Mouse (Mus musculus) gastrocnemius, postnatal 10 days (tissue): ENCODE results near the gene Frs3. TPM values are rescaled to one million over a fixed set of nuclear protein-coding genes. Genes with fewer than 3 reads are reported as not detected.
A peak's percentile ranks its signal among the peaks of the same experiment; 100 is the strongest.
"Not testable (repeated sequence)": the region's sequence is repeated elsewhere in the genome, so short reads cannot be mapped to it uniquely, and the experiment has no call there.

Experiments
- DNase-seq: peaks from one replicate; pipeline ENCODE4 v3.0.0; 2021; ENCODE audit warnings: mixed read lengths
- long read RNA-seq, 2 experiments: library from polyadenylated mRNA; stranded (forward); transcript quantifications; one replicate each; pipeline ENCODE4 v2.0.0; 2021
- total RNA-seq, 2 experiments: library from RNA; stranded (reverse); gene quantifications; 2 replicates each; pipeline ENCODE4 v1.2.3; 2021

The Frs3 gene
- 1 to 10 TPM; 3.5 to 3.9 TPM for total RNA-seq
- long read RNA-seq, experiment 1, transcript Frs3-201 (7 exons, 2,144 nt) = major isoform, 9 of 13 reads
- long read RNA-seq, experiment 1, partial matches to known transcripts = 0 of 13 reads
- long read RNA-seq, experiment 1, other reads (novel, unspliced or antisense) = 4 of 13 reads
- long read RNA-seq, experiment 2, transcript Frs3-201 (7 exons, 2,144 nt) = major isoform, 6 of 7 reads
- long read RNA-seq, experiment 2, partial matches to known transcripts = 0 of 7 reads
- long read RNA-seq, experiment 2, other reads (novel, unspliced or antisense) = 1 of 7 reads

DNA sequence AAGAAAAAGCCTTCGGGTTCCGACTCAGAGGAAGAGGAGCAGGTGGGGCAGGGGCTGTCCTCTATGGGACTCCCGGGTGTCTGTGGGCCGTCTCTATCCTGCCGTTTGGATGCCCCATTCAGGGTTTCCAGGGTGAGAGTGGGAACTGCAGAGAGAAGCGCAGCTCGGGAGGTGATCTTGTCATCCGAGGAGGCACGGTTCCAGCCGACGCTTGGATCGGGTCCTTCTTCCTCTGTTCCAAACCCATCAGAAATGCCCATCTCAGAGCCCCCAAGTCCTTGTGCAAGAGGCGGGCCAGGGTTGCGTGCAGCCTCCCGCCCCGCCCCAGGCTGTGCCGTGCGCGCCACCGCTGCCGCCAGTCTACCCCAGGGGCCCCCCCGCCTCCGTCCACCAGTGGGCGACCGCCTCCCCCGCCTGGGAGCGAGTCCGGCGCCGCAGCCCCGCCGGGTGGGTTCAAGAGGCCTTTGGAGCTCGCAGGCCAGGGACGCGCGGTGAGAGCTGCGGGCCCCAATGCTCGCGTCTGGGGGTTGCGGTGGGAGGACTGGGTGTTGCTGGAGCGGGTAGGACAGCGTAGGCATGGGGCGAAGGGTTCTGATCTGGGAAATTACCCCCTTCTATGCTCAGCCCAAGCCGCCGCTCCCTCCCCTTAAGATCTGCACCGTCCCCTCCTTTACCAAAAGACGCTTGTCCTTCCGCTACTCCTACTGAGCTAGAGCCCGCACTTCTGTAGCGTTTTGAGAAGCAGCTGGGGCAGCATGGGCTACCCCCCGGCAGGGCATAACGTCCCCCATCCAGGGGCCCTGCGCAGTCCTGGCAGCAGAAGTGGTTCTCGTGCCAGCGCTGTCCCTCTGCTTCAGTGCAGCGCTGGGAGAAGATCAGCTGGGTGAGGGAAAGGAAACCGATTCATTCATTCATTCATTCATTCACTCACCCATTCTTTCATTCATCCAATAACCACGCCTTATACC lies at the start of gene Frs3:
TSS of gene Frs3 (plus strand) at position 423 of the 968 bp plus-strand sequence.
- peak; percentile 72 for DNase-seq

DNA sequence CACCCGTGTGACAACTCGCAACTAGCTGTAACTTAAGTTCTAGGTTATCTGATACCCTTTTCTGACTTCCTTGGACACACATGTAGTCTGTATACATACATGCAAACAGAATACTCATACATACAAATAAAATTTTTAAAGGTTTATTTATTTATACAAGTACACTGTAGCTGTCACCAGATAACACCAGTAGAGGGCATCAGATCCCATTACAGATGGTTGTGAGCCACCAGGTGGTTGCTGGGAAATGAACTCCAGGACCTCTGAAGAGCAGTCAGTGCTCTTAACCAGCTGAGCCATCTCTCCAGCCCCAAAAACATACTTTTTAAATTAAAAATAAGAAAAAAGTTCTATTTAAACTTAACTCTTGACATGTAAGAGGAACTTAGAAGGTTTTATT lies 45.8 kb upstream of the Frs3 start:
- DNase-seq = no peak

DNA sequence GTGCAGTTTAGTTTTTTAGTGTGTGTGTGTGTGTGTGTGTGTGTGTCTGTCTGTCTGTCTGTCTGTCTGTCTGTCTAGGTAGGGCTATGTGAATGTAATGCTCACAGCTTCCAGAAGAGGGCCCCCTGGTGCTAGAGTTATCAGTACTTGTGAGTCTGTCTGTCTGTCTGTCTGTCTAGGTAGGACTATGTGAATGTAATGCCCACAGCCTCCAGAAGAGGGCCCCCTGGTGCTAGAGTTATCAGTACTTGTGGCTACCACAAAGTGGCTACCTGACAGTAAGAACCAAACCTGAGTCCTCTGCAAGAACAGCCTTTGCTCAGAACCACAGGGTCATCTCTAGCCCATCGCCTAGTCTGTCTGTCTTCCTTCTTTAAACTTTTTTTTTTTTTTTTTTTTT lies 42.1 kb upstream of the Frs3 start:
- DNase-seq = peak; percentile 67

GRCm38 (mm10) chr17:47648966-47649365 lies 39.9 kb upstream of the Frs3 start:
- no peak for DNase-seq

DNA sequence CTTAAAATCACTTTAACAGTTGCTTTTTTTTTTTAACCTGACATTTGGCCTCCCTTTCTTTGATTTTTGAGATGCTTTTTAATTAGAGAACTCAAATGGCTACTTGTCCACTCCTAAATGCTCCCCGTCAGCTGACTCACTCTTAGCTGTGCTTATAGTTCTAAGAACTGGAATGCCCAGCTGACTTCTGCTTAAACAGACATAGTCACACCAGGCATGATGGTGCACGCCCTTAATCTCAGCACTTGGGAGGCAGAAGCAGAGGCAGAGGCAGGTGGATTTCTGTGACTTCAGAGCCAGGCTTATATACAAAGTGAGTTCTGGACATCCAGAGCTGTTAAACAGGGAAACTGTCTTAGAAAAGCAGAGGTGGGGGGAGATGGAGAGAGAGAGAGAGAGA lies 36.9 kb upstream of the Frs3 start:
- DNase-seq = no peak

DNA sequence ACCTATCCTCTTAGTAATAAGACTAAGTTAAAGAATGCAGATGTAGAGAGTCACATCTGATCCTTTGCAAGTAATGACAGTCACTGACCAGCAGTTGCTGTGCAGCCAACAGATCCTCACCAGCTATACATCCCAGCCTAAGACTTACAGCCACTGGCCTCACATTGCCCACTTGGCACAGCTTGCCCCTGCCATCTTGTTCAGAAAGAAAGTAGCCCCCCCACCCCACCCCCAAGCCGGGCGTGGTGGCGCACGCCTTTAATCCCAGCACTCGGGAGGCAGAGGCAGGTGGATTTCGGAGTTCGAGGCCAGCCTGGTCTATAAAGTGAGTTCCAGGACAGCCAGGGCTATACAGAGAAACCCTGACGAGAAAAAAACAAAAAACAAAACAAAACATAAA lies 34.5 kb upstream of the Frs3 start:
- DNase-seq = not testable (repeated sequence)

DNA sequence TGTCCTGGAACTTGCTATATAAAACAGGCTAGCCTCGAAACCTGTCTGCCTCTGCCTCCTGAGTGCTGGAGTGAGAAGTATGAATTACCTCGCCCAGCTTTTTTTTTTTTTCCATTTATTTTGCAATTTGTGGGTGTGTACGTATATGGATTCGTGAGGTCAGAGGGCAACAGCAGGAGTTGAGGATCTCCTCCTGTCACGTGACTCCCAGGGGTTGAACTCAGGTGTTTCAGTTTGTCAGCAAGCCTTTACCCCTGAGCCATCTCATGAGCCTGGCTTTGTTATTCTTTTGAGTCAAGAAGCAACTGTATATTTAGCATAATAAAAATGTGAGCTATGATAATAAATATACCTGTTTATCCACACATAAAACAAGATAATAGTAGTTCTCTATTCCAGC lies 33.1 kb upstream of the Frs3 start:
- no peak for DNase-seq

GRCm38 (mm10) chr17:47657901-47658300 lies 30.9 kb upstream of the Frs3 start:
- no peak for DNase-seq

DNA sequence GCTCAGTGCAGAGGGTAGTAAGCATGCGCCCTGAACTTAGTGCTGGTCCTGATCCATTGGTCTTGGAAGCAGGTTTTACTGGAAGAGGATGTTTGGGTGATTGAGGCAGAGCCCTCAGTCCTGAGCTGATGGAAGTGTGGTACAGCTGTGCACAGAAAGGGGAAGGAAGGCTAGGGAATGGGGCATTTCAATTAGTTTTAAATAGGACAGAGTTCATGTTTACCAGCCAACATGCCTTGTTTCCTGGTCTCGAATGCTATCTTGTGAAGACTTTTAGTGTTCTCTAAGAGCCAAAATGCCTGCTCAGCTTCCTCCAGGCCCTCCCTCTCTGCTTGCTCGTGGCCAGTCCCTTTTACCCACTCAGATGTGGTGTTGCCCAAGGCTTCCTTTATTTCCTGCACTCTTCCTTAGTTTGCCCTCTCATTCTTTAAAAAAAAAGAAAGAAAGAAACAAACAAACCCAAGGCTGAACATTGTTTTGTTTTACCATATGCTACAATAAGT lies 30.0 kb upstream of the Frs3 start:
- DNase-seq = no peak

DNA sequence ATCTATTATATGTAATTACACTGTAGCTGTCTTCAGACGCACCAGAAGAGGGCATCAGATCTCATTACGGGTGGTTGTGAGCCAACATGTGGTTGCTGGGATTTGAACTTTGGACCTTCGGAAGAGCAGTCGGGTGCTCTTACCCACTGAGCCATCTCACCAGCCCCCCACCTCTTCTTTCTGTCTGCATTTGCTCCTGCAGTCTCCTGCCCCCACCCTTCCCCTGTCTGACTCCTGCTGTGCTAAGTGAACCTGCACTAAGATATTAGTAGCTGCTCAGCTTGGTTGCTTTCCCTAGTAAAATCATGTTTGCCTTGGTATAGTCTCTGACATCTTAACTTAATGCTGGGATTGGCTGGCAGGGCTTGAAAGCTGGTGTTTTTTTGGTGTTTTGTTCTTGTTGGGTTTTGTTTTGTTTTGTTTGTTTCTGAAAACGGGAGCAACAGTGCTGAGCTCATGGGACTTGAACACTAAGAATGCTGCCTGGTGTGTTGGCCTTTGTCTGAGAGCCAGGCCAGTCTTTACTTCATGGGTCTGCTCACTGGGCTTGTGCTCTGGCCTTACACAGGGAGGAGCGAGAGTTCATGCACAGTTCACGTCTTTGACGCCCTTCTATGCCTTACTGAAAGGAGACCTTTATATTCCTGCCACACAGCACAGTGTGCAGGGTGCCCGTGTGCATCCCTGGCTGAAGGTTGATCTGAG lies 25.7 kb upstream of the Frs3 start:
- no peak for DNase-seq

DNA sequence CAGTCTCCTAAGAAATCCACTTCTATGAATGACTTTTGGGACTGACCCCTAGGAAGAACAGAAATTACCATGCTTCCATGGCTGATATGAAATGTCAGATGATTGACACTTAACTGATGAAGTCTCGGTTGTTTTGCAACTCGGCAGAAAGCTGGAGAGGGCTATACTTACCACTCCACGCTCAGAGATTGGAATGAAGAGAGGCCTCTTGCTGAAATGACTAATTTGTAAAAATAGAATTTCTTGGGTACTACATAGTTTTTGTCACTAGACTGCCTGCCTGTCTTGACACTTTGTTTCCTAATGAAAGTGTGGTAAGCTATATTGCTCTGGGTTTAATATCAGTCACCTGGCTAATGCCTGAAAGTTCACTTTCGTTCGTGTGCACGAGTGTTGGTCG lies 24.4 kb upstream of the Frs3 start:
- no peak for DNase-seq

DNA sequence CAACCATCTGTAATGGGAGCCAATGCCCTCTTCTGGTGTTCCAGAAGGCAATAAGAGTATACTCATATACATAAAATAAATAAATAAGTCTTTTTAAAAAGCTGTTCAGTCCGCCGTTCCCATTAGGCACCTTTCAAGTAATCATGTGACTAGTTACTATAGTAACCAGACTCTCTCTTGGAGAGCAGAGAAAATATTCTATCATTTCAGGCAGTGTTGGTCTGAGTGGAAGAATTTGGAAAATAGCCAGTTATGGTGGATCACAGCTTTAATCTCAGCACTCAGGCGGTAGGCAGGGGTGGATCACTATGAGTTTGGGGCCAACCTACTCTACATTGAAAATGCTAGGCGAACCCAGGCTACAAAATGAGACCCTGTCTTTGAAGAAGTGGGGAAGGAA lies 19.7 kb upstream of the Frs3 start:
- DNase-seq = no peak

DNA sequence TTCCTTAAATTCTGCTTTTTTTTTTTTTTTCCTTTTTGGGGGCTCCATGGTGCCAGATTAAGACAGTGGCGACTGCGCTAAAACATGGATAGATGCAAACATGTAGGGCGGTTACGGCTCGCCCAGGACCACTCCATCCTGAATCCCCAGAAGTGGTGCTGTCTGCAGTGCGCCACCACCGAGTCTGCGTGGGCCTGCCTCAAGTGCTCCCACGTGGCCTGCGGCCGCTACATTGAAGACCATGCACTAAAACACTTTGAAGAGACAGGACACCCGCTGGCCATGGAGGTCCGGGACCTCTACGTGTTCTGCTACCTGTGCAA lies 16.9 kb upstream of the Frs3 start:
- no peak for DNase-seq

DNA sequence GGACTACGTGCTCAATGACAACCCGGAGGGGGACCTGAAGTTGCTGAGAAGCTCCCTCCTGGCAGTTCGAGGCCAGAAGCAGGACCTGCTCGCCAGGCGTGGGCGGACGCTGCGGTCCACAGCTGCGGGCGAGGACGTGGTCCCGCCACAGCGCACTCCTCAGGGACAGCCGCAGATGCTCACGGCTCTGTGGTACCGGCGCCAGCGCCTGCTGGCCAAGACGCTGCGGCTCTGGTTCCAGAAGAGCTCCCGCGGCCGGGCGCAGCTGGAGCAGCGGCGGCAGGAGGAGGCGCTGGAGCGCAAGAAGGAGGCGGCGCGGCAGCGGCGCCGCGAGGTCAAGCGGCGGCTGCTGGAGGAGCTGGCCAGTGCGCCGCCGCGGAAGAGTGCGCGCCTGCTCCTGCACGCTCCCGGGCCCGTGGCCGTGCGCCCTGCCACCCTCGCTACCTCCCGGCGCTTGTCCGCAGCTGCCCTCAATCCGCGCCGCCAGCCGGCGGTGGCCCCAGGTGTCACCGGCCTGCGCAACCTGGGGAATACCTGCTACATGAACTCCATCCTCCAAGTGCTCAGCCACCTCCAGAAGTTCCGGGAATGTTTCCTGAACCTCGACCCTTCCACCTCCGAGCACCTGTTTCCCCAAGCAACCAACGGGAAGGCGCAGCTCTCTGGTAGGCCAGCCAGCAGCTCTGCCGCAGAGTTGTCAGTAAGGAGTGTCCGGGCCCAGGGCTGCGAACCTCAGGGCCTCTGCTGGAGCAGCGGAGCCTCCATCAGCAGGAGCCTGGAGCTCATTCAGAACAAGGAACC lies 16.3 kb upstream of the Frs3 start:
- peak; percentile 74 for DNase-seq

GRCm38 (mm10) chr17:47676581-47676980 lies 12.2 kb upstream of the Frs3 start:
- peak; percentile 74 for DNase-seq

DNA sequence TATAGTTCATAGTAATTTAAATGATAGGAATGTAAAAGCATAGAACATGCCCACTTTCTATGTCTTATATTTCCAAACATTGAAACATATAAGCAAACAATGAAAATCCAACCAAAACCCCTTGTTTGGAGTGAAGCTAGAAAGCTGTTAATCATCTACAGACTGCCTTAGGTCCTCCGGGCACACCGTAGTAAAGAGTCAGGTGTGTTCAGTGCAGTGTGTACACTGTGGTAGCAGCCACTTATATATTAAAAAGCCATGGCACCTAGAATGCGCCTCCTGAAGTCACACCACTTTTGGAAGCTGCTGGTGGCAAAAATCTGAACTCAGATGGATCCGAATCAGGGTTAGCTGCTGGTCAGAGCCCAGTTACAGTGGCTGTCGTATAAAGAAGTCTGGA lies 10.6 kb upstream of the Frs3 start:
- DNase-seq = no peak

GRCm38 (mm10) chr17:47678702-47679101 lies 10.1 kb upstream of the Frs3 start:
- DNase-seq = no peak

- no peak for DNase-seq
Measured at GRCm38 (mm10) chr17:47682836-47683235, 6.0 kb upstream of the Frs3 start.

DNA sequence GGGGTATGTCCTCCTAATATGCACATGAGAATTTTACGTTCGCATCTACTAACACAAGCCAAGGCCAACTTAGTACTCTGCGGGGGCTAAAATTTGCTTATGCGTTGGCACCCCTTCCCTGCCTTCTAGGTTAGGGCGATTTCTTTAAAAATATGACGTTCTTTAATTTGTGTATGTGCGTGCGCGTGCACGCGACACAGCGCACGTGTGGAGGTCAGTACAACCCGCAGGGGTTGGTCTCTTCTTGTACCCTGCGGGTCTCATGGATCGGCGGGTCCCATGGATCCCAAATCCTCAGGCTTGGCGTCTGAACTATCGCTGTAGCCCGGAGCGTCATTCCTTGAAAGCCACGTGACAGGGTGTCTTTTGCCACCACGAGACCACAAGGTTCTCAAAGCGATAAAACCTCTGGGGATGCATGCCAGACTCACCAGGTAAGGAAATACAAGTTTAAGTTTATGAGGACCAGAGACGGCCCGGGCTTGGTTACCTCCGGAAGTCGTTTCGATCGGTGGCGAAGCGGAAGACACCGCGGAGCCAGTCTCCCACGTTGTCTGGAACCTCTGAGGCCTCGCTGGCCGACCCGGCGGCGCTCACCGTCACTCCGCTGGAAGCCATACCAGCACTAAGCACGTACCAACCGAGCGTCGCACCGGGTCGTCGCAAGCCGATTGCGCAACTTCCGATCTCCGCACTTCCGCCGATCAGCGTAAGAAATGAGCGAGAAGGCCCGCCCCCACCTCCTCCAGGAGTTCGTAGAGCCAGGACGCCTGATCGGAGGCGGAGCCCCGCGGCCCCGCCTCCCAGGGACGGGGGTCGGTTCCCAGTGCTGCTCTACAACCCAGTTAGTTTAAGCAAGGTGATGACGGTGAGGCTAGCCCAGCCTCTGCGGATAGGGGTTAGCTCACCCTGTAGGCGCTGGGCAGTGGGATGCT lies 1.2 kb upstream of the Frs3 start:
- DNase-seq = peak; percentile 93

DNA sequence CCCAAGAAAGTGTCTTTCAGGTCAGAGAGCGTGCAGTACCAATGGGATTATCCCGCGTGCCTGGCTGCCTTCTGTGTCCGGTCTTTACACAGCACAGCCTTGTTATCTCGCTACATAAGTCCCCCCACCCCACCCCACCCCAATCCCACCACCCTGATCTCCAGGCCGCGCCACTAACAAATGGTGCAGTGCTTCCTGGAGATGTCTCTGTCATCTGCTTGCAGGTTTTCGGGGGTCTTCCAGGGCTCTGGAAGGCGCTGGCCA lies 554 bp upstream of the Frs3 start, which contains the start of gene Tomm6:
TSS of gene Tomm6 (minus strand) at position 43 of the 264 bp plus-strand sequence.
- no peak for DNase-seq

DNA sequence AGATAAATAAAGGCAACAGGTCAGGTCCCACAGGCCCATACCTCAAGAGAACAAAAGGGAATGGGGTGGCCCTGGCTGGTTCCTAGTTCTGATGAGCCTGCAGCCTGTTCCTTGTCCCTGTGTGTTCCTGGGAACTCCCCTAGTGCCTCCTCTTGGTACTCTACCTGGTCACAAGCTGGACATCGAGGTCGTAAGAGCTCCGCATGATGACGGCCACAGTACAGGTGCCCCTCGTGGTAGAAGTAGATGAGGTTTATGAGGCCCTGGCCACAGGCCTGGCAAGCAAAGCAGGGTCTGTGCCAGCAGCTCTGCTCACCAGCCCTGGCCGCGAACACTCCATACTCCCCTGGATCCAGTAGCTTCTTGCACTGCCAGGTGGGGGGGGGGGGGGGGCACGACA lies 1.1 kb downstream of the Frs3 start:
- DNase-seq = no peak
